Mouse (Mus musculus) Patski (cell line): ENCODE results near the gene Kcnj15. TPM values are rescaled to one million over a fixed set of nuclear protein-coding genes. Genes with fewer than 3 reads are reported as not detected.

Source experiments
- ATAC-seq: fragments of 100-300 bp; one replicate; pipeline ENCODE4 v1.8.0; 2021
- CTCF ChIA-PET: fragments of 350-600 bp; sonication (Branson Sonifier 250); formaldehyde crosslinking; loops from one replicate; lab custom pipeline; 2022; ENCODE audit warnings: inconsistent platforms; lab: Charles Lee
- POLR2A ChIA-PET: fragments of 350-600 bp; sonication (Branson Sonifier 250); formaldehyde crosslinking; loops from one replicate; lab custom pipeline; 2022; ENCODE audit warnings: antibody characterized with exemption, inconsistent platforms; lab: Charles Lee
- DNase-seq: peaks from one replicate; pipeline ENCODE4 v3.0.0-alpha.2; 2011; ENCODE audit warnings: low read depth, low spot score
- H3K27me3 ChIP-seq: fragments of 371-371 bp; one replicate; pipeline ENCODE4 v1.5.1; 2021
- CTCF ChIP-seq: fragments of 100-300 bp; IDR thresholded peaks from one replicate; pipeline ENCODE4 v1.5.1; 2021
- in situ Hi-C: fragments of 300-500 bp; cut with MboI; formaldehyde crosslinking; loops from 3 replicates; pipeline ENCODE4 v1.11.1; 2018; ENCODE audit warnings: low pct_unique_long_range_greater_than_20kb, mixed read lengths
- polyA plus RNA-seq: library from polyadenylated mRNA; unstranded; gene quantifications from one replicate; pipeline ENCODE4 v1.2.3, GENCODE M21; 2021

The Kcnj15 gene
- polyA plus RNA-seq, 1 experiment from 2014 or later = 0.98 TPM

- no peak for TF ChIP-seq CTCF
- H3K27me3 ChIP-seq = no peaks in the 10 kb centered on the region
- ChIA-PET POLR2A (no interaction called here), CTCF (interaction anchor here (1.3 kb wide), 2 partner anchors 11 to 50 kb away, joined by 3 to 4 read pairs; no protein-coding TSS in a partner anchor)
- in situ Hi-C loops = loop anchor here (5.0 kb wide), 1 partner anchor 45 kb away; no protein-coding TSS in a partner anchor
- DNase-seq = no peak
- no peak for ATAC-seq
Observed at GRCm38 (mm10) chr16:95287656-95288055, 30.3 kb downstream of the Kcnj15 start.

- H3K27me3 ChIP-seq = no peaks in the 10 kb centered on the region
Observed at GRCm38 (mm10) chr16:95289375-95289774, 32.0 kb downstream of the Kcnj15 start.

DNA sequence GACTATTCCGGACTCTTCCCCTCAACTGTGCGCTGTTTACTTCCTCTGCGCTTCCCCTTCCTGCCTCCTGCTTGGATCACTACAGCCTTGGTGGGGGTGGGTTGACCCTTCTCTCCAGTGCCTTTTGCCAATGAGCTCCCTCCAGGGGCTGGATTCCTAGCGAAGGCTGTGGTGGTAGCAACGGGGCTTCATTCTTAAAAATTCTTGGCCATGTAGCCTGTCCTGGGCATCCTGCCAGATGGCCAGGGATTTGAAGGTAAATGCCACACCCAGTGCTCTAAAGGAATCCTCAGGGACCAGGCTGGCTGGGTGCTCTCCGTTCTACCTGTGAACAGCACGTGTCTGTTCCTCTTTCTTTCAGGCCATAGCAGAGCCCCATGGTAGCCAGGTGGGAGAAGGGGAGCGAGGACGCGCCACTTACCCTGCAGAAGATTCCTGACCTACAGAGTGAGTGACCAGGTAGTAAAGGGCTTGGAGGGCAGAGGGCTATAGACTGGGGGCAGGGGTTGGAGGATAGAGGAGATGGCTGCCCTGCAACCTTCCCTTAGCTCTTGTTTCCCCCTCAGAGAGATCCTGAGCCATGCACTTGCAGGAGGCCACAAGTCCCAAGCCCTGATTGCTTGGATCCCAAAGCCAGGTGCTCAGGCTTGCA is 34.2 kb downstream of the Kcnj15 start:
- no peak for DNase-seq
- ChIA-PET POLR2A (no interaction called here), CTCF (interaction anchor here (0.6 kb wide), 1 partner anchor 17 kb away, joined by 3 read pairs; no protein-coding TSS in a partner anchor)
- no peaks in the 10 kb centered on the region for H3K27me3 ChIP-seq
- in situ Hi-C loops = no loop called here
- ATAC-seq = no peak
- TF ChIP-seq CTCF = no peak

More at GRCm38 (mm10) chr16:95289375-95289774, 32.0 kb downstream of the Kcnj15 start:
- DNase-seq = no peak
- TF ChIP-seq CTCF = no peak
- ChIA-PET POLR2A (interaction anchor here (0.5 kb wide), 1 partner anchor 263 kb away, joined by 3 read pairs; no protein-coding TSS in a partner anchor), CTCF (interaction anchor here (0.7 kb wide), 1 partner anchor 48 kb away, joined by 3 read pairs; no protein-coding TSS in a partner anchor)
- in situ Hi-C loops = loop anchor here (5.0 kb wide), 1 partner anchor 43 kb away; no protein-coding TSS in a partner anchor
- ATAC-seq = no peak

DNA sequence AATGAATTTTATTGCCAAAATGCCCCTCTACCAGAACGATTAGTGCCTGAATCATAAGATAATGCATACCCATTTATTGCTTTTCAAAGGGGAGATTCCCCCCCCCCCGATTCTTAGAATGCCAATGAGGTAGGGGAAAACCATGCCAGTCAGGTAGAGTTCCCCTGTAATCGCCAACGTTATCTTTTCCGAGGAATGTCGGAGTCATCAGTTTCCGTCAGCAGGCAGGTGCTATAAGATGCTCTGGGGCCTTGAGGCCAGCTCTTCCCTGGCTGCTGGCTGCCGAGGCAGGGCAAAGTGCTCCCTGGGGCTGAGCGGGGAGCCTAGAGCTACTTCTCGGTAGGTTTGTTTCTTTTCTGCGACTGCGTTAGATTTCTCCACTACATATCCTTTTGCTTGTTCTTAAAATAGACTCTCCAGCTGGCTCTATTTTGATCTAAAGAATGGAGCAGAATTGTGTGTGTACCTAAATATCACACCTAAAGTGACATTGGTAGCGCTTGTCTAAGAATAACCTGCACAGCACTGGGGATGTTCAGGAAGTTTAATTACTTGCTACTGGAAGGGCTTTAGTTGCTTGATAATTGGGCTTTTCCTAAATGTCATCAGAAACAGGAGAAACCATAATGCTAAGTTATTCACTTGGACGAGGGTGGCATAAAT is 35.6 kb downstream of the Kcnj15 start:
- ChIA-PET POLR2A (no interaction called here), CTCF (no interaction called here)
- in situ Hi-C loops = no loop called here
- H3K27me3 ChIP-seq = no peaks in the 10 kb centered on the region
- no peak for DNase-seq
- no peak for ATAC-seq
- no peak for TF ChIP-seq CTCF

- ATAC-seq = no peak
- POLR2A ChIA-PET = no interaction called here
- CTCF ChIA-PET = no interaction called here
- no peaks in the 10 kb centered on the region for H3K27me3 ChIP-seq
- in situ Hi-C loops = no loop called here
- TF ChIP-seq CTCF = no peak
- no peak for DNase-seq
Observed at GRCm38 (mm10) chr16:95297651-95298050, 40.3 kb downstream of the Kcnj15 start.

DNA sequence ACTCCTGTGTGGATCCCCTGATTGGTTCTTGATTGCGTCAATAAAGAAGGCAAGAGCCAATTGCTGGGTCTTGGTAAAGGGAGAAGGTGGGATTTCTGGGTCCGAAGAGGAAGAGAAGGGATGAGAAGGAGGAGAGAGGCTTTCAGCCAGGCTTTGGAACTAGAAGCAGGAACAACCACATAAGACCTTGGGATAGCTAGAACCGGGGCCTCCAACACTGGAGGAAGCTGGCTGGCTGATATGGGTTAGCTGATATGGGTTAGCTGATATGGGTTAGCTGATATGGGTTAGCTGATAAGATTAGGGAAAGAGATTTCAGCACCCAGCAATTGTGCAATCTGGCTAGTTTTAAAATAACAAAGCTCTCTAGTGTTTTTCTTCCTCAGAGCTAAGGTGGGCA is 44.3 kb downstream of the Kcnj15 start:
- ATAC-seq (no peak), DNase-seq (no peak)
- no peaks in the 10 kb centered on the region for H3K27me3 ChIP-seq
- no peak for TF ChIP-seq CTCF
- ChIA-PET POLR2A (no interaction called here), CTCF (interaction anchor here (3.4 kb wide), 1 partner anchor 40 kb away, joined by 14 read pairs; no protein-coding TSS in a partner anchor)
- in situ Hi-C loops = no loop called here

DNA sequence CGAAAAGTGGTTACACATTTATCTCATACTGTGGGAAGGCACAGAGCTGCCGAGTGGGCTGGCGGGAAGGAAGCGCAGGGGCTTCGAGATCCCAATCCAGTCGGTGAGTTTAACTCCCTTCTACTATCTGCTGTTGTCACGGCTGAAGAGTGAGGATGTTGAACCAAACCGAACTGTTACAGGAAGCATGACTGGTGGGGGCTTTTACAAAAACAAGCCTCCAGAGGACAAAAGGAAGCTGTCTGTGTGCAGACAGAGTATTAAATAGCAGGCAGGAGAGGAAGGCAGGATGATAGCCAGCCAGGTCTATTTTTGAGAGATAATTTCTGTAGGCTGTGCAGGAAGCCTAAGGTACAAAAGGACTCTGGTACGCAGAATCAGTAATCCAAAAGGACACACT is 46.3 kb downstream of the Kcnj15 start:
- TF ChIP-seq CTCF = no peak
- in situ Hi-C loops = no loop called here
- CTCF ChIA-PET = interaction anchor here (3.4 kb wide), 1 partner anchor 38 kb away, joined by 14 read pairs; no protein-coding TSS in a partner anchor
- POLR2A ChIA-PET = no interaction called here
- no peak for DNase-seq
- H3K27me3 ChIP-seq = no peaks in the 10 kb centered on the region
- no peak for ATAC-seq

DNA sequence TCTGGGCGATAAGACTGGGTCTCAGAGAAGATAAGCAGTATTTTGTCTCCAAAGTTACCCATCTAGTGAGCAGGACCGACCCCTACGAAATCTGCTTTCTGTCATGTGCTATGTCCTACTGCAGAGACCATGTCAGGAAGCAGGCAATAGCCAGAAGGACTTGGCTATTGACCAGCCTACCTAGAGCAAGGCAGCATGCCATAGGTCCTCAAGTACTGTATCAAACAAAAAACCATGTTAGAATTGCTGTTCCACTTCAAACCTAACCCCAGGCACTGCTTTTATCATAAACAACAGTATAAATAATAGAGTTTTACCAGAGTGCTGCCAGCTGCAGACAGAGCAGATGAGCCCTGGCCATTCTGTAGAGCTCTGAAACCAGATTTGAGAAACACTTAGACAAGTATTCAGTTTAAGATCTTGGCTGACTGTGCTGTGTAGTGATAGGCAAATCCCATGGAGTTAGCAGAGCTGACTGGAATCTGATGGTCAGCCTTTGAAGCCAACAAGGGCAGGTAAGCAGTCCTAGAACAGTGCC is 50.5 kb downstream of the Kcnj15 start:
- H3K27me3 ChIP-seq = no peaks in the 10 kb centered on the region
- no peak for TF ChIP-seq CTCF
- in situ Hi-C loops = no loop called here
- ChIA-PET POLR2A (no interaction called here), CTCF (interaction anchor here (0.7 to 1.4 kb wide), 2 partner anchors 13 to 16 kb away, joined by 3 read pairs; no protein-coding TSS in a partner anchor)
- ATAC-seq (no peak), DNase-seq (no peak)

GRCm38 (mm10) chr16:95321945-95322625 is 64.7 kb downstream of the Kcnj15 start:
- POLR2A ChIA-PET = no interaction called here
- ATAC-seq (no peak), DNase-seq (no peak)
- H3K27me3 ChIP-seq = no peaks in the 10 kb centered on the region
- TF ChIP-seq CTCF = no peak
- in situ Hi-C loops = no loop called here
- CTCF ChIA-PET = interaction anchor here (1.0 to 1.1 kb wide), 2 partner anchors 20 to 25 kb away, joined by 3 read pairs; no protein-coding TSS in a partner anchor

DNA sequence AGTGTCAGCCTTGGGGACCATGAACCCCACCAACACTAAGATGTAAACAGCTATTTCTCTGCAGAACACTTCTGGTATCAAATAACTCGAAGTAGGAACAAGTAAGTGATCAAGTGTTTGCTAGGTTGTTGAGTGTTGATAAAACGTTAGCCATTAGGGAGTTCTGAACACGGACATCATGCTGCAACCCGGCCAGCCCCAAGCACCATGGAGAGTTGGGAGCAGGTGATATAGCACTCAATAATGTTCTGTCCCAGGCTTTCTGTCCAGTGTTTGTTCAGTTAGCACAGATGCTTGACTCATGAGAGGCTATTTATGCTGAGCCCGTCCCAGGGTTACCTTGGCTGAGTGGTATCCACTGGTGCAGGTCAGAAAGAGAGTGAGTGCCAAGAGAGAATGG is 74.8 kb downstream of the Kcnj15 start:
- ChIA-PET POLR2A (no interaction called here), CTCF (interaction anchor here (1.4 kb wide), 1 partner anchor 9 kb away, joined by 3 read pairs; no protein-coding TSS in a partner anchor)
- no peak for TF ChIP-seq CTCF
- in situ Hi-C loops = loop anchor here (5.0 kb wide), 1 partner anchor 45 kb away; no protein-coding TSS in a partner anchor
- DNase-seq (no peak), ATAC-seq (no peak)
- H3K27me3 ChIP-seq = no peaks in the 10 kb centered on the region
